Mouse (Mus musculus): ENCODE data around the gene Nhsl1.
"Not testable (repeated sequence)": the region's sequence is repeated elsewhere in the genome, so short reads cannot be mapped to it uniquely, and the experiment has no call there.

Gene Nhsl1

DNA sequence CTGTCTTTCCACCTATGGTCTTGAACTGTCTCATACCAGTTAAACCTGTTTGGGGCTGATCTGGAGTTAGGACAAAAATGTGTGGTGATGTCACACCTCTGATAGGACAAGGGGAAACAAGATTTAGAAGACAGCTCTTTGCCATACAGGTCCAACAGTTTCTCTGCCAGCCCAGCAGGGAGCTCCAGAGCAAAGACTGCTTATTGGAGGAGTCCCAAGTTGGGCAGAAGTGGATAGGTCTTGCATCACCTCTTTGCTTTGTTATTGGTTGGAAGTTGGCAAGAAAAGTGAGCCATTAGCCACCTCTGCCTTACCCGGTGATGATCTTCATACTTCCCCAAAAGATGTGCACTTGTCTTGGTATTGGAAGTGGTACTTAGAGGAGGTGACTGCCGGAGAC lies 218.1 kb downstream of the Nhsl1 start:
- no peak for DNase-seq (ENCODE audit: low spot score)

DNA sequence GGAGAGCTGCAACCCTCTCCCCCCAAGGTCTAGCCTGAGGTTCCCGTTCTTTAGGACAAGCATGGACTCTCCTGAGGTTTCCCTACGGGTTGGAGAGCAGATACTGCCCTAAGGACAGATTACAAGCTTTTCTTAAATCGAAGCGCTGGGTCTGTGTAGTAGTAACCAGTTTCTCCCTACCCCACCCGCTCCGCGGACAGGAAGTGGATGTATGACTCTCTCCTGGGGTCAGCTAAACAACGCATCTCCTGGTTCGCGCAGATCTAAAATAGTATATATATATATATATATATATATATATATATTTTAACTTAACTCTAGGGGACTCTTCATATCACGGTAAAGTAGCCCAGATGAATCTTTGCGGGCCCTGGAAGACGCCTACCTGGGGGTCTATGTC lies 226.5 kb downstream of the Nhsl1 start:
- DNase-seq (ENCODE audit: low spot score) = no peak

DNA sequence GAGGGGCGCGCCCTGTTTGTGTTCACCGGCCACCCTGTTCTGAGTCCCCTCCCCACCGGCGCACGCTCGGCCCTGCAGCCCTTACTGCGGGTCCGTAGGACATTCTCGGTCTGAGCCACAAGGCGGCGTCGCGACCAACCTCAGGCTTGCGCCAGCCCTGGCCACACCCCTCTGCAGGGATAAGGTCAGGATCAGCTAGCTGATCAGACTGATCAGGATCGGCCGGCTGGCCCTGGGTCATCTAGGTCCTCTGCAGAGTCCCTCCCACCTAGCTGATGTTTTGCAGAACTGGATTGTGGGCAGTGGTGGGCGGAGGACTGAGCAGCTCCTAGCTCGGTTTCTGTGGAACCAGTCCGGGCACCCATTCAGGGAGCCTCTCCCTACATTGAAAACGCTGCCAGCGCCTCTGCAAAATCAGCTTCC lies 227.0 kb downstream of the Nhsl1 start, which contains the start of gene Hebp2:
TSS of gene Hebp2 (minus strand) at position 264 of the 423 bp plus-strand sequence.
- no peak for DNase-seq (ENCODE audit: low spot score)

DNA sequence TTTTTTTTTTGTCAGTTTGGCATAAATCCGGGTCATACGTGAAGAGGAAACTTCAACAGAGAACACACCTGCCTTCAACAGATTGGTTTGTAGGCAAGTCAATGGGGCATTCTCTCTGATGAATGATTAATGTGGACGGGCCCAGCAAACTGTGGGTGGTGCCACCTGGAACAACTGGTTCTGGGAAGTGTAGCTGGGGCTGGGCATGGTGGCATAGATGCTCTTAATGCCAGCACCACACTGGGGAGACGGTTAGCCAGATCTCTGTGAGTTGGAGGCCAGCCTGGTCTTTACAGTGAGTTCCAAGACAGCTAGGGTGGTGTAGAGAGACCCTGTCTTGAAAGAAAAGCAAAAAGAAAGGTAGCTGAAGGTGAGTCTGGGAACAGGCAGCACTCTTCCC lies 228.6 kb downstream of the Nhsl1 start:
- DNase-seq (ENCODE audit: low spot score) = no peak

DNA sequence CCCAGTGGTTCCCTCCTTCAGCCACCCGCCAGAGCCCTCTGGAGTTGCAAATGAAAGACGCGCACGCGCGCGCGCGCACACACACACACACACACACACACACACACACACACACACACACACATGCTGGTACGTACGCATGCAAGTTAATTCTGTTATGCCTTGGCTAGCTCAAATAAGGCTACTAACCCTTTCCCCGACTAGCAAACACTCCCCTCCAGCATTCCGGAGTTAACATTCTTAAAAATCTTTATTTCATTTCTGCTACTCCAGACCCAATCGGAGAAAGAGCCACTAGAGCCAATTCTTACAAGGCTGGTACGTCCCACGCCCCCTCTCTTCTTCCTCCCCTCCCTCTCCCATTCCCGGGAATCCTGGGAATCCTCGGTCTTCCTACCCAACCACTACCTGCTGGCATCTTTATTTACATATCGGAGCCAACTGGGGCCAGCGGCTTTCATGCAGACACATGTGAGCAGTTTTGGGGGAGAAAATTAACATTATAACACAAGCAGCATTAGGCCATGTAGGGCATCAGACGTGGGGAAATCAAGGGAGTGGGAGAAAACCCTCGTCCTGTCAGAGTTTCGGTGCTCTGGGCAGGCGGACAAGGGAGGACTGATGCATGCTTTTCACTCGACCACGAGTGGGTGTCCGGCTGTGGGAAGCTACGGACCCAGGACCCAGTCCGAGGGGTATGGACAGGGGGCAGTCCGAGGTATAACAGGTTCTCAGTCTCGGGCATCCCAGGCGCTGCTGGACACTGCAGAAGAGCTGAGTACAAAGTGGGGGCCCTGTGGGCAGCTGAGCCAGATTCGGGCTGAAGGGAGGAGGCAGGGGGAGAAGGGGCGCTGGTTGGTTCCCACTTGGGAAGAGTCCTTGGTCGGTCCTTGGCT lies 230.8 kb downstream of the Nhsl1 start:
- no peak for DNase-seq (ENCODE audit: low spot score)

DNA sequence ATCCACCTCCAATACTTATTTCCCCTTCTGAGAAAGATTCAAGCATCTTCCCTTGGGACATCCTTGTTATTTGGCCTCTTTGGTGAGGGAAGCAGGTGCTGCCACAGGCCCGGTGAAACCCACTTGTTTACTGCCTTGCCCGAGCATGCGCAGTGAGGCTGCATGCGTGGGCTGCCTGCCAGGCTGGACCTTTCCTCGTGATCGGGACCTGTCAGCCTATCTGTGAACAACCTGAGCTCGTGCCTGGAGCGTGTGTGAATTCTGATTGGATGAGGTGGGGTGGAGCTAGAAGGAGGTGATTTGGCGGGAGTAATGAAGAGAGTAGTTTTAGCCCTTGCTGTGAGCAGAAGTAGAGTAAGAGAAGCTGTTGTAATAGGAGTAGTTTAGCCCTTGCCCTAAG lies 240.3 kb downstream of the Nhsl1 start:
- not testable (repeated sequence) for DNase-seq (ENCODE audit: low spot score)

DNA sequence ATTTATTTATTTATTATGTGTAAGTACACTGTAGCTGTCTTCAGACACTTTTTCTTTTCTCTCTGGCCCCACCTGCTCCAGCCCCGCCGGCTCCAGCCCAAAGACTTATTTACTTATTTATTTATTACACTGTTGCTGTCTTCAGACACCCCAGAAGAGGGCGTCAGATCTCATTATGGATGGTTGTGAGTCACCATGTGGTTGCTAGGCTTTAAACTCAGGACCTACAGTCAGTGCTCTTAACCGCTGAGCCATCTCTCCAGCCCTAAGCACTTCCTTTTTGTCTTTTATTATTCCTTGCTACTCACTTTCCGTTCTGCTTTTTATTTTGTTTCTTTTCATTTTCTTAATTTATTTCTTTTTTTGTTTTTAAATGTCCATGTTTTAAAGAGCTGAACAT lies 242.7 kb downstream of the Nhsl1 start:
- DNase-seq (ENCODE audit: low spot score) = no peak

DNA sequence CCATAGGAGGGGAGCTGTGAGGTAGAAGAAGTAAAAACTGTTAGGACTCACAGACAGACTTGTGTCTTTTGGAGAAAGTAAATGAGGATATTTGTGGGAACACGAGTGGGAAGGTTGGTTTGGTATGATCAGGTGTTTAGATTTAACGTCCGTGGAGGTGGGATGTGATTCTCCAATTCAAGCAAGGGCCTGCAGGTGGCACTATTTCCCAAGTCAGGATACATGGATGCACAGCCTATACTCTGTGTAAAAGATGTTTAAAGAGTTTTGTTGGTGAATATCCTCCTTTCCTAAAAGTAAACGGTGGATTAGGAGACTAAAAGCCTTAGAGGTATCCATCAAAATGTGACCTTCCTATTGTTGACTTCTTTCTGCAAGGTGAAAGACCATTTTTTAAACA lies 244.2 kb downstream of the Nhsl1 start:
- peak; percentile 5 for DNase-seq (ENCODE audit: low spot score)

DNA sequence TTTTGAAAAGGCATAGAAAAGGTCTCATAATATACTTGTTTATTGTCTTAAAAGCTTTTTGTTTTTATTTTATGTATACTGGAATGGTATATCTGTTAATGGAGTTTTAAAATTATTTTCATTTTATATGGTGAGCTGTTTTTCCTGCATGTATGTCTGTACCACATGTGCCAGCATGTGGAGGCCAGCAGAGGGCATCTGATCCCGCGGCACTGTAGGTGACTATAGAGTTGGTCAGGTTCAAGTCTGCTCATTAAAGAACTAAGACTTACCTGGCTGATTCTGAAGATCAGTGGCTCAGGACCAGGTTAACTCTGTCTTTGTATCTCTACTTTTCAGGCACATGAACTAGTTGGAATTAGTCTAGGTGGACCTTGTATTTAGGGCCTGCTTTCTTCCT lies 253.8 kb downstream of the Nhsl1 start:
- no peak for DNase-seq (ENCODE audit: low spot score)

All from c-Kit-positive CD71-positive TER-119-positive erythroid progenitor cells, embryonic 14.5 days (primary cell).